8 mouse cellular contexts compared by ENCODE assay signal in the genomic region with DNA sequence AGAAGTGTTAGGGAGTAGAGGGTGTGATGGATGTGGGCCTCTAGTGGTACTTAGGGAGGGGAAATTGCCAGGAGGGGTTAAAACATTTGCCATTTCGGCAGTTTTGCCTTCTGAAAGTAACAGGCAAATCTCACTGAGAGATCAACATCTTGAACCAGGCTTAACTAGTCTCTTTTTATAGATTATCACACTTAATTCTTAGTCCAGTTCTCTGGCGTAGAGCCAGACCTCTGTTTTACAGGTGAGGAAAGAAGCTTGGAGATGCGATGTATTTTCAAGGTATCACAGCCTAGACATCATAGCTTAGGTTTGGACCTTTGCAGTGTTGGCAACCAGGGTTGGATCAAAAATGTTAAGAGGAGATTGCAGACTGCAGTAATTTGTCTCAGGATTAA. TPM values are rescaled to one million over a fixed set of nuclear protein-coding genes. Genes with fewer than 3 reads are reported as not detected.
DNase-seq lines count a peak whose midpoint lies in the region; ATAC-seq lines count a peak whose summit lies in the region.

No protein-coding gene starts in this region.

- peak overlapping the region; percentile 92 for H3K9ac ChIP-seq in neural tube, embryonic 11.5 days (ENCODE audit: low read length)
- peak overlapping the region; percentile 96 for H3K9ac ChIP-seq in limb, embryonic 13.5 days
- peak overlapping the region; percentile 93 for H3K9ac ChIP-seq in stomach, embryonic 14.5 days (replicated peaks; ENCODE audit: low read depth, low read length)

- peaks cover 21% of the 10 kb centered on the region for H3K4me1 ChIP-seq in neural tube, embryonic 11.5 days (ENCODE audit: control insufficient read depth, insufficient read depth, low read length)
- peaks cover 29% of the 10 kb centered on the region for H3K4me1 ChIP-seq in limb, embryonic 13.5 days
- peaks cover 22% of the 10 kb centered on the region; the same call in 1 of the 2 replicates for H3K4me1 ChIP-seq in stomach, embryonic 14.5 days (ENCODE audit: control insufficient read depth, insufficient read depth, low read length)

- H3K27me3 ChIP-seq in neural tube, embryonic 11.5 days (ENCODE audit: control insufficient read depth, insufficient read depth, low read length): peaks cover 11% of the 10 kb centered on the region; the same call in 1 of the 2 replicates
- H3K27me3 ChIP-seq in limb, embryonic 13.5 days: no peaks in the 10 kb centered on the region
- no peaks in the 10 kb centered on the region for H3K27me3 ChIP-seq in stomach, embryonic 14.5 days (ENCODE audit: control insufficient read depth, insufficient read depth, low read length)

- no peak for ATAC-seq in neural tube, embryonic 11.5 days (ENCODE audit: insufficient read depth, low FRiP score, low TSS enrichment)
- ATAC-seq in limb, embryonic 13.5 days (ENCODE audit: low FRiP score, low read depth): no peak
- no peak for ATAC-seq in stomach, embryonic 14.5 days (ENCODE audit: insufficient number of reproducible peaks, insufficient read depth, low FRiP score, low read depth)

- WGBS in neural tube, embryonic 11.5 days: 56% methylated on average over 3 of the region's 3 CpGs
- WGBS in limb, embryonic 13.5 days: 34% methylated on average over 3 of the region's 3 CpGs
- WGBS in stomach, embryonic 14.5 days: 47% methylated on average over 3 of the region's 3 CpGs

- H3K9me3 ChIP-seq in neural tube, embryonic 11.5 days (ENCODE audit: control insufficient read depth, low read length): no peaks in the 10 kb centered on the region
- no peaks in the 10 kb centered on the region for H3K9me3 ChIP-seq in limb, embryonic 13.5 days
- H3K9me3 ChIP-seq in stomach, embryonic 14.5 days (ENCODE audit: control insufficient read depth, low read depth, low read length): no peaks in the 10 kb centered on the region

- no peaks in the 10 kb centered on the region for H3K36me3 ChIP-seq in neural tube, embryonic 11.5 days (ENCODE audit: control insufficient read depth, insufficient read depth, low read length)
- no peaks in the 10 kb centered on the region for H3K36me3 ChIP-seq in limb, embryonic 13.5 days
- no peaks in the 10 kb centered on the region for H3K36me3 ChIP-seq in stomach, embryonic 14.5 days (ENCODE audit: control insufficient read depth, insufficient read depth, low read length)

- peak overlapping the region; percentile 99 for H3K27ac ChIP-seq in neural tube, embryonic 11.5 days (ENCODE audit: low read depth, low read length)
- H3K27ac ChIP-seq in limb, embryonic 13.5 days: peak overlapping the region; percentile 97; the same call in 1 of the 2 replicates
- peak overlapping the region; percentile 96; the same call in 1 of the 2 replicates for H3K27ac ChIP-seq in stomach, embryonic 14.5 days (ENCODE audit: low read length)

- H3K4me2 ChIP-seq in neural tube, embryonic 11.5 days (ENCODE audit: low read depth): peak overlapping the region; percentile 90
- H3K4me2 ChIP-seq in limb, embryonic 13.5 days (replicated peaks): peak overlapping the region; percentile 80
- peak overlapping the region; percentile 70 for H3K4me2 ChIP-seq in stomach, embryonic 14.5 days (replicated peaks; ENCODE audit: low read depth, low read length)

- peak; percentile 75 for DNase-seq in cerebellum, adult 9-10 months
- no peak for DNase-seq in cerebellum, postnatal 36 days
- no peak for DNase-seq in neural tube, embryonic 11.5 days (ENCODE audit: low spot score)
- DNase-seq in neural tube, embryonic 10.5 days (ENCODE audit: extremely low spot score, low spot score): no peak
- DNase-seq in embryo, embryonic 10.5 days (ENCODE audit: low spot score): no peak
- no peak for DNase-seq in layer of hippocampus, postnatal 14 days (ENCODE audit: low spot score in 2 of 2)

- peak overlapping the region; percentile 81 for H3K4me3 ChIP-seq in neural tube, embryonic 11.5 days (ENCODE audit: low read depth, low read length)
- H3K4me3 ChIP-seq in limb, embryonic 13.5 days: peak overlapping the region; percentile 95
- peak overlapping the region; percentile 90 for H3K4me3 ChIP-seq in stomach, embryonic 14.5 days (ENCODE audit: low read depth, low read length)

RNA-seq across cellular contexts. Expression of gene Pkd1, which starts 1.4 kb away (rescaled TPM):
- polyA plus RNA-seq in neural tube, embryonic 11.5 days (2014; fragmentation: Nextera tagmentation; extraction: Ambion mirVana): 20.6 and 29.0 TPM in 2 replicates
- 22.3 and 36.6 TPM in 2 replicates for polyA plus RNA-seq in limb, embryonic 13.5 days (2015; fragmentation: Nextera tagmentation; extraction: Ambion mirVana)
- polyA plus RNA-seq in stomach, embryonic 14.5 days (2014; fragmentation: Nextera tagmentation; extraction: Ambion mirVana): 27.3 and 35.9 TPM in 2 replicates
- 10 to 100 TPM; 71.1 to 85.9 TPM for total RNA-seq in layer of hippocampus, postnatal 14 days (2021)

RNA-seq across cellular contexts. Expression of gene Rab26, which starts 17.0 kb away (rescaled TPM):
- 1.2 and 1.7 TPM in 2 replicates for polyA plus RNA-seq in neural tube, embryonic 11.5 days (2014; fragmentation: Nextera tagmentation; extraction: Ambion mirVana)
- polyA plus RNA-seq in limb, embryonic 13.5 days (2015; fragmentation: Nextera tagmentation; extraction: Ambion mirVana): 3.4 TPM in 2 replicates
- 3.0 and 3.2 TPM in 2 replicates for polyA plus RNA-seq in stomach, embryonic 14.5 days (2014; fragmentation: Nextera tagmentation; extraction: Ambion mirVana)
- total RNA-seq in layer of hippocampus, postnatal 14 days (2021): 10 to 100 TPM; 60.1 to 69.3 TPM

RNA-seq across cellular contexts. Expression of gene Traf7, which starts 23.3 kb away (rescaled TPM):
- 81.2 and 88.1 TPM in 2 replicates for polyA plus RNA-seq in neural tube, embryonic 11.5 days (2014; fragmentation: Nextera tagmentation; extraction: Ambion mirVana)
- polyA plus RNA-seq in limb, embryonic 13.5 days (2015; fragmentation: Nextera tagmentation; extraction: Ambion mirVana): 96.2 and 103 TPM in 2 replicates
- polyA plus RNA-seq in stomach, embryonic 14.5 days (2014; fragmentation: Nextera tagmentation; extraction: Ambion mirVana): 87.6 and 97.3 TPM in 2 replicates
- 10 to 100 TPM; 93.6 to 96.0 TPM for total RNA-seq in layer of hippocampus, postnatal 14 days (2021)
